Mouse (Mus musculus) heart, embryonic 16.5 days (tissue): ENCODE measurements around the gene Dok1. TPM values are rescaled to one million over a fixed set of nuclear protein-coding genes. Genes with fewer than 3 reads are reported as not detected.

Source experiments
- ATAC-seq: fragments of 200-750 bp; cut with Nextera tagmentation; replicated peaks from 2 replicates; pipeline ENCODE4 v1.8.0; 2017; ENCODE audit warnings: moderate number of reproducible peaks; ENCODE audit not compliant: insufficient read depth, low FRiP score; ENCODE audit errors: extremely low read depth
- H3K27ac ChIP-seq: fragments of 300-500 bp; sonication (generic); 2 replicates; pipeline ENCODE4 v1.5.1; 2014; ENCODE audit warnings: mild to moderate bottlenecking, low read length, control low read depth, moderate library complexity
- H3K27me3 ChIP-seq: fragments of 300-500 bp; sonication (generic); 2 replicates; pipeline ENCODE4 v1.6.1; 2014; ENCODE audit warnings: low read length, mixed read lengths; ENCODE audit not compliant: control insufficient read depth, insufficient read depth
- H3K36me3 ChIP-seq: fragments of 300-500 bp; sonication (generic); 2 replicates; pipeline ENCODE4 v1.6.1; 2014; ENCODE audit not compliant: control insufficient read depth, insufficient read depth
- H3K4me1 ChIP-seq: fragments of 300-500 bp; sonication (generic); 2 replicates; pipeline ENCODE4 v1.6.1; 2014; ENCODE audit warnings: low read length, mixed read lengths; ENCODE audit not compliant: control insufficient read depth, insufficient read depth
- H3K4me2 ChIP-seq: fragments of 300-500 bp; sonication (generic); 2 replicates; pipeline ENCODE4 v1.6.1; 2014; ENCODE audit warnings: low read depth, mild to moderate bottlenecking, control low read depth, low read length
- H3K4me3 ChIP-seq: fragments of 300-500 bp; sonication (generic); 2 replicates; pipeline ENCODE4 v1.5.1; 2014; ENCODE audit warnings: mild to moderate bottlenecking, control low read depth, low read length
- H3K9ac ChIP-seq: fragments of 300-500 bp; sonication (generic); 2 replicates; pipeline ENCODE4 v1.6.1; 2014; ENCODE audit warnings: low read length, control low read depth
- H3K9me3 ChIP-seq: fragments of 300-500 bp; sonication (generic); replicated peaks from 2 replicates; pipeline ENCODE4 v1.6.1; 2016; ENCODE audit warnings: low read length; ENCODE audit not compliant: control insufficient read depth
- WGBS: fragments of 180-500 bp; shearing (Covaris S2); extraction: QIAGEN DNeasy Blood & Tissue Kit; methylation state at CpG from one replicate; pipeline ENCODE4 v1.1.7; 2014; 5-methylcytosine and 5-hydroxymethylcytosine counted together
- microRNA-seq: library from miRNA; unstranded; fragments of <30 nt; microRNA quantifications from one replicate; pipeline ENCODE4, GENCODE M21; 2017
- polyA plus RNA-seq: library from polyadenylated mRNA; unstranded; fragments of >200 nt; fragmentation: Nextera tagmentation; extraction: Ambion mirVana; gene quantifications from 2 replicates; pipeline ENCODE4 v1.2.1, GENCODE M21; 2015

Gene Dok1
- polyA plus RNA-seq, 1 experiment from 2014 or later: 9.5 TPM

GRCm38 (mm10) chr6:82987411-82987971, 45.8 kb downstream of the Dok1 start:
- H3K4me2 ChIP-seq: no peak overlapping the region
- WGBS: 31% methylated on average over 9 of the region's 9 CpGs
- H3K4me1 ChIP-seq: no peaks in the 10 kb centered on the region
- no peaks in the 10 kb centered on the region for H3K9me3 ChIP-seq
- no peak overlapping the region for H3K4me3 ChIP-seq
- H3K9ac ChIP-seq: no peak overlapping the region
- no peaks in the 10 kb centered on the region for H3K36me3 ChIP-seq
- no peak for ATAC-seq
- H3K27me3 ChIP-seq: no peaks in the 10 kb centered on the region
- no peak overlapping the region for H3K27ac ChIP-seq

Small RNA genes within 50 kb of the gene (microRNA-seq; reads per million reads assigned to microRNA genes)
- gene Mir7040: not detected

Other genes starting within 250 kb of the Dok1 start
- 0.53 and 1.2 TPM in 2 replicates for gene Sema4f, start 93.7 kb downstream of the Dok1 start, polyA plus RNA-seq
- gene M1ap, start 86.6 kb downstream of the Dok1 start, polyA plus RNA-seq: 0.69 and 0.71 TPM in 2 replicates
- gene Loxl3, start 702 bp upstream of the Dok1 start, polyA plus RNA-seq: 8.0 and 8.3 TPM in 2 replicates
- 140 and 148 TPM in 2 replicates for gene Aup1, start 21.1 kb upstream of the Dok1 start, polyA plus RNA-seq
- gene Htra2, start 21.8 kb upstream of the Dok1 start, polyA plus RNA-seq: 81.8 and 94.5 TPM in 2 replicates
- 0.57 and 0.75 TPM in 2 replicates for gene Dqx1, start 24.4 kb upstream of the Dok1 start, polyA plus RNA-seq
- 0.27 and 0.45 TPM in 2 replicates for gene Tlx2, start 36.8 kb upstream of the Dok1 start, polyA plus RNA-seq
- gene Pcgf1, start 44.4 kb upstream of the Dok1 start, polyA plus RNA-seq: 16.6 and 18.0 TPM in 2 replicates
- gene Lbx2, start 52.9 kb upstream of the Dok1 start, polyA plus RNA-seq: 0.35 and 0.40 TPM in 2 replicates
- gene Ccdc142, start 68.1 kb upstream of the Dok1 start, polyA plus RNA-seq: 2.0 and 2.6 TPM in 2 replicates
- 1.9 and 2.2 TPM in 2 replicates for gene Gm42688, start 68.1 kb upstream of the Dok1 start, polyA plus RNA-seq
- gene Mrpl53, start 75.6 kb upstream of the Dok1 start, polyA plus RNA-seq: 165 and 169 TPM in 2 replicates
- 14.0 and 23.9 TPM in 2 replicates for gene Mogs, start 82.0 kb upstream of the Dok1 start, polyA plus RNA-seq
- gene Wbp1, start 88.1 kb upstream of the Dok1 start, polyA plus RNA-seq: 96.1 and 98.3 TPM in 2 replicates
- 7.4 and 8.1 TPM in 2 replicates for gene Ino80b, start 92.0 kb upstream of the Dok1 start, polyA plus RNA-seq
- gene Rtkn, start 102.0 kb upstream of the Dok1 start, polyA plus RNA-seq: 21.1 and 26.0 TPM in 2 replicates
- gene Wdr54, start 122.9 kb upstream of the Dok1 start, polyA plus RNA-seq: 3.8 and 5.4 TPM in 2 replicates
- 1.5 and 2.2 TPM in 2 replicates for gene 1700003E16Rik, start 122.9 kb upstream of the Dok1 start, polyA plus RNA-seq
- 76.9 and 78.1 TPM in 2 replicates for gene Dctn1, start 132.4 kb upstream of the Dok1 start, polyA plus RNA-seq
- gene Slc4a5, start 186.4 kb upstream of the Dok1 start, polyA plus RNA-seq: 0.17 and 0.50 TPM in 2 replicates